Mouse (Mus musculus) small intestine, adult 2 months (tissue): ENCODE measurements around the gene Atf3.

Experiments used
- CTCF ChIP-seq: fragments of 200-500 bp; IDR thresholded peaks from 2 replicates; pipeline ENCODE4 v1.5.1; 2012; ENCODE audit warnings: low read depth, mild to moderate bottlenecking, control low read depth, inconsistent platforms, low read length, moderate library complexity, mixed read lengths; ENCODE audit not compliant: insufficient replicate concordance, insufficient read length; ENCODE audit errors: extremely low read depth
- POLR2A ChIP-seq: fragments of 200-500 bp; IDR thresholded peaks from 2 replicates; pipeline ENCODE4 v1.6.1; 2012; ENCODE audit warnings: low read depth, mild to moderate bottlenecking, control low read depth, inconsistent platforms, low read length, moderate library complexity

GRCm38 (mm10) chr1:191189671-191190372 is 28.0 kb downstream of the Atf3 start:
- TF ChIP-seq POLR2A = no peak
- no peak for TF ChIP-seq CTCF
